Mouse (Mus musculus): ENCODE results near the gene Inpp5e. TPM values are rescaled to one million over a fixed set of nuclear protein-coding genes. Genes with fewer than 3 reads are reported as not detected.

The Inpp5e gene
- polyA plus RNA-seq, 1 experiment from 2014 or later, result 20.3 TPM

Other genes starting within 250 kb of the Inpp5e start
- not detected in 2 replicates for gene Lhx3, start 200.9 kb downstream of the Inpp5e start, polyA plus RNA-seq (2015; fragmentation: Nextera tagmentation; extraction: Ambion mirVana)
- gene Qsox2, start 171.7 kb downstream of the Inpp5e start, polyA plus RNA-seq (2015; fragmentation: Nextera tagmentation; extraction: Ambion mirVana), result 22.8 and 24.5 TPM in 2 replicates
- gene Ccdc187, start 114.6 kb downstream of the Inpp5e start, polyA plus RNA-seq (2015; fragmentation: Nextera tagmentation; extraction: Ambion mirVana), result 0.31 and 0.34 TPM in 2 replicates
- gene Gpsm1, start 93.7 kb downstream of the Inpp5e start, polyA plus RNA-seq (2015; fragmentation: Nextera tagmentation; extraction: Ambion mirVana), result 54.6 and 55.3 TPM in 2 replicates
- gene Dnlz, start 57.1 kb downstream of the Inpp5e start, polyA plus RNA-seq (2015; fragmentation: Nextera tagmentation; extraction: Ambion mirVana), result 25.5 and 27.3 TPM in 2 replicates
- 1.7 and 3.0 TPM in 2 replicates for gene Card9, start 48.3 kb downstream of the Inpp5e start, polyA plus RNA-seq (2015; fragmentation: Nextera tagmentation; extraction: Ambion mirVana)
- 23.1 and 30.0 TPM in 2 replicates for gene Snapc4, start 28.6 kb downstream of the Inpp5e start, polyA plus RNA-seq (2015; fragmentation: Nextera tagmentation; extraction: Ambion mirVana)
- gene Entr1, start 19.9 kb downstream of the Inpp5e start, polyA plus RNA-seq (2015; fragmentation: Nextera tagmentation; extraction: Ambion mirVana), result 107 and 117 TPM in 2 replicates
- gene Pmpca, start 19.9 kb downstream of the Inpp5e start, polyA plus RNA-seq (2015; fragmentation: Nextera tagmentation; extraction: Ambion mirVana), result 95.2 and 99.7 TPM in 2 replicates
- gene Sec16a, start 36.0 kb upstream of the Inpp5e start, polyA plus RNA-seq (2015; fragmentation: Nextera tagmentation; extraction: Ambion mirVana), result 18.2 and 21.3 TPM in 2 replicates
- gene Notch1, start 107.5 kb upstream of the Inpp5e start, polyA plus RNA-seq (2015; fragmentation: Nextera tagmentation; extraction: Ambion mirVana), result 22.1 and 23.9 TPM in 2 replicates
- gene Egfl7, start 170.8 kb upstream of the Inpp5e start, polyA plus RNA-seq (2015; fragmentation: Nextera tagmentation; extraction: Ambion mirVana), result 339 and 341 TPM in 2 replicates
- not detected in 2 replicates for gene Gm20532, start 177.4 kb upstream of the Inpp5e start, polyA plus RNA-seq (2015; fragmentation: Nextera tagmentation; extraction: Ambion mirVana)
- 39.1 and 41.1 TPM in 2 replicates for gene Agpat2, start 195.2 kb upstream of the Inpp5e start, polyA plus RNA-seq (2015; fragmentation: Nextera tagmentation; extraction: Ambion mirVana)
- 21.8 and 23.5 TPM in 2 replicates for gene Fam69b, start 219.3 kb upstream of the Inpp5e start, polyA plus RNA-seq (2015; fragmentation: Nextera tagmentation; extraction: Ambion mirVana)